Mouse (Mus musculus) liver, postnatal 0 days (tissue): ENCODE results near the gene Bbs9.

Experiments used
- CTCF ChIP-seq: sonication (generic); IDR thresholded peaks from 2 replicates; pipeline ENCODE4 v1.5.1; 2016; ENCODE audit warnings: antibody characterized with exemption, low read depth
- EP300 ChIP-seq: IDR thresholded peaks from 2 replicates; pipeline ENCODE4 v1.6.1; 2016; ENCODE audit warnings: antibody characterized with exemption, low read depth, mild to moderate bottlenecking

- TF ChIP-seq CTCF, result no peak
- TF ChIP-seq EP300, result no peak
These were observed 65.6 kb downstream of the Bbs9 start for GRCm38 (mm10) chr9:22541130-22541529.
